Mouse (Mus musculus) forebrain, embryonic 16.5 days (tissue): ENCODE results near the gene Armc6. TPM values are rescaled to one million over a fixed set of nuclear protein-coding genes. Genes with fewer than 3 reads are reported as not detected.

Source experiments
- ATAC-seq: fragments of 200-750 bp; cut with Nextera tagmentation; 2 replicates; pipeline ENCODE4 v1.8.0; 2017; ENCODE audit warnings: mild to moderate bottlenecking, moderate library complexity
- H3K27ac ChIP-seq: fragments of 300-500 bp; sonication (generic); 2 replicates; pipeline ENCODE4 v1.5.1; 2014; ENCODE audit warnings: low read length, control low read depth
- H3K27me3 ChIP-seq: fragments of 300-500 bp; sonication (generic); replicated peaks from 2 replicates; pipeline ENCODE4 v1.6.1; 2014; ENCODE audit warnings: low read length; ENCODE audit not compliant: control insufficient read depth, insufficient read depth
- H3K36me3 ChIP-seq: fragments of 300-500 bp; sonication (generic); 2 replicates; pipeline ENCODE4 v1.6.1; 2014; ENCODE audit not compliant: control insufficient read depth, insufficient read depth
- H3K4me1 ChIP-seq: fragments of 300-500 bp; sonication (generic); replicated peaks from 2 replicates; pipeline ENCODE4 v1.6.1; 2014; ENCODE audit warnings: low read length; ENCODE audit not compliant: control insufficient read depth, insufficient read depth
- H3K4me2 ChIP-seq: fragments of 300-500 bp; sonication (generic); 2 replicates; pipeline ENCODE4 v1.6.1; 2014; ENCODE audit warnings: mild to moderate bottlenecking, low read length, control low read depth
- H3K4me3 ChIP-seq: fragments of 300-500 bp; sonication (generic); replicated peaks from 2 replicates; pipeline ENCODE4 v1.5.1; 2014; ENCODE audit warnings: mild to moderate bottlenecking, low read length, control low read depth
- H3K9ac ChIP-seq: fragments of 300-500 bp; sonication (generic); replicated peaks from 2 replicates; pipeline ENCODE4 v1.6.1; 2014; ENCODE audit warnings: low read depth, low read length, control low read depth
- H3K9me3 ChIP-seq: fragments of 300-500 bp; sonication (generic); 2 replicates; pipeline ENCODE4 v1.6.1; 2016; ENCODE audit warnings: low read length; ENCODE audit not compliant: control insufficient read depth
- WGBS: fragments of 180-500 bp; shearing (Covaris S2); extraction: QIAGEN DNeasy Blood & Tissue Kit; methylation state at CpG from one replicate; pipeline ENCODE4 v1.1.7; 2014; 5-methylcytosine and 5-hydroxymethylcytosine counted together
- polyA plus RNA-seq: library from polyadenylated mRNA; unstranded; fragments of >200 nt; fragmentation: Nextera tagmentation; extraction: Ambion mirVana; gene quantifications from 2 replicates; pipeline ENCODE4 v1.2.1, GENCODE M21; 2015

The Armc6 gene
- polyA plus RNA-seq, 1 experiment from 2014 or later, result 109 TPM

DNA sequence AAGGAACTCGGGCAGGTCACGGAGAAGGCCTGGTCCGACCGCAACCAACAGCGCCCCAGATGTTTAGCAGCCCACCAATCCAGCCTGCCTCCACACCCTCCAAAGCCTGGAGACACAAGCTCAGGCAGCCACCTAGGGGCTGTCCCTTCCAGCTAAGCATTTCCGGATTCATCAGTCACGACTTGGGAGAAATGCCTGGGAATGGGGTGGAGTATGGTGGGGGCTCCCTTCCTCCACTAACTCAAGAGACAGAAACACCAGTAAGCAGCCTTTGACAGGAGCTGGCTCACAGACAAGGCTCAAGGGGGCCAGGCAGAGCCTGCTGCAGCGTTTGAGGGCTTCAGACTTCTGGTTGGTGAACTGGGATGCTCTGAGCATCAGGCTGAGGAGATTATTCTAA lies 23.7 kb downstream of the Armc6 start:
- Histone ChIP-seq H3K36me3 (no peaks in the 10 kb centered on the region), H3K4me3 (no peak overlapping the region)

GRCm38 (mm10) chr8:70208130-70208529 lies 26.1 kb downstream of the Armc6 start:
- Histone ChIP-seq H3K27ac (no peak overlapping the region), H3K36me3 (no peaks in the 10 kb centered on the region), H3K9me3 (no peaks in the 10 kb centered on the region), H3K4me3 (no peak overlapping the region), H3K4me1 (peaks cover 13% of the 10 kb centered on the region), H3K9ac (no peak overlapping the region), H3K4me2 (no peak overlapping the region), H3K27me3 (no peaks in the 10 kb centered on the region)
- ATAC-seq, result no peak
- WGBS, result 36% methylated on average over 1 of the region's 1 CpGs

More for the DNA sequence above, 23.7 kb downstream of the Armc6 start:
- Histone ChIP-seq H3K27ac (no peak overlapping the region), H3K9ac (no peak overlapping the region), H3K4me1 (peaks cover 15% of the 10 kb centered on the region), H3K9me3 (no peaks in the 10 kb centered on the region), H3K4me2 (no peak overlapping the region), H3K27me3 (no peaks in the 10 kb centered on the region)
- 28% methylated on average over 8 of the region's 8 CpGs for WGBS
- no peak for ATAC-seq

GRCm38 (mm10) chr8:70204757-70205156 lies 29.5 kb downstream of the Armc6 start:
- Histone ChIP-seq H3K27ac (no peak overlapping the region), H3K4me2 (no peak overlapping the region)

DNA sequence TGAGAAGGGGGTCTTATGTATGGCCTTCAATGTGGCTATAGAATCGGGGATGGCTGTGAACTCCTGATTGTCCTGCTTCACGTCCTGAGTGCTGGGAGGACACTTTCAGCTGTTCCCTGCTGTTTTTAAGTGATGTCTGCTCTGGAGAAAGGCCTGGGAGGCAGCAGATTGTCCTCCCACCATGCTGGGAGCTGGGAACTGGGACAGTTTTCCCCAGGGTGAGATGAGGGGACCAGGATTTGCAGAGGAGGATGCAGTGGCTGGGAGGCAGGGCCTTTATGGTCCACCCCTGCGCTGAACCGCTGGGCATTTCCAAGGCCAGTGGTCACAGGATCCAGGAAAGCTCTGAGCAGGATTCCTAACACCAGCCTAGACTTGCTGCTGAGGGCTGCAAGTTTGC lies 31.2 kb downstream of the Armc6 start:
- H3K4me1 ChIP-seq, result peaks cover 9% of the 10 kb centered on the region; the same call in 1 of the 2 replicates
- no peak overlapping the region for H3K9ac ChIP-seq
- H3K4me2 ChIP-seq, result no peak overlapping the region
- ATAC-seq, result no peak
- H3K27me3 ChIP-seq, result no peaks in the 10 kb centered on the region
- no peak overlapping the region for H3K27ac ChIP-seq
- no peak overlapping the region for H3K4me3 ChIP-seq
- no peaks in the 10 kb centered on the region for H3K9me3 ChIP-seq
- 72% methylated on average over 4 of the region's 4 CpGs for WGBS
- H3K36me3 ChIP-seq, result no peaks in the 10 kb centered on the region

More at GRCm38 (mm10) chr8:70204757-70205156, 29.5 kb downstream of the Armc6 start:
- WGBS, result 85% methylated on average over 1 of the region's 1 CpGs
- H3K4me1 ChIP-seq, result peaks cover 9% of the 10 kb centered on the region; the same call in 1 of the 2 replicates
- ATAC-seq, result no peak
- H3K36me3 ChIP-seq, result no peaks in the 10 kb centered on the region
- H3K9me3 ChIP-seq, result no peaks in the 10 kb centered on the region
- H3K4me3 ChIP-seq, result no peak overlapping the region
- no peak overlapping the region for H3K9ac ChIP-seq
- H3K27me3 ChIP-seq, result no peaks in the 10 kb centered on the region

- Histone ChIP-seq H3K27me3 (no peaks in the 10 kb centered on the region), H3K4me1 (peaks cover 9% of the 10 kb centered on the region; the same call in 1 of the 2 replicates), H3K9ac (no peak overlapping the region), H3K4me2 (no peak overlapping the region), H3K27ac (no peak overlapping the region), H3K36me3 (no peaks in the 10 kb centered on the region), H3K4me3 (no peak overlapping the region), H3K9me3 (no peaks in the 10 kb centered on the region)
- ATAC-seq, result no peak
- WGBS, result 94% methylated on average over 3 of the region's 3 CpGs
Measured at GRCm38 (mm10) chr8:70201417-70201816, 32.8 kb downstream of the Armc6 start.

DNA sequence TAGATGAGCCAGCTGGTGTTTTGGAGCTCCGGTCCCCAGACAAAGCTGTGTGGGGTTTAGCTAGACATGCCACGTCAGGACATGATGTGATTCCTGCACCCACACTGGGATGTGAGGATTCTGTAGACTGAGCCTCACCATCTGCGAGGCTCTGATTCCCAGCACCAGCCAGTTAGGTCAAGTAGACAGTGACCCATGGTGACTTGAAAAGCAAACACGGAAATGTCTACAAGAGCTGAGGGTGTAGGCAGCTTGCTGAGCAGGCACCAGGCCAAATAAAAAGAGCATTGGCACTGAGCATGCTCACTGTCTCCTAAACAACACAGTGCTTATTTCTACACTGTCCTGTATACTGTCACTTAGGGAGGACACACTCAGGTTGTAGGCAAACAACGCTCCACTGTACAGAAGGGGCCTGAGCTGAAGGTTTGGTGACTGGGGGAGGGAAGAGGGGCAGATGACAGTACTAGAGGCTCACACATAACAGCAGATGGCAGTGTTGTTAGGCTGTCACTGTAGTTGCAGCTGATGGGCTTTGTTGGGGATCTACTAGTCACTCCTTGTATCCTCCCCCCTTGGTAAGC lies 34.1 kb downstream of the Armc6 start:
- 60% methylated on average over 5 of the region's 5 CpGs for WGBS
- Histone ChIP-seq H3K27me3 (no peaks in the 10 kb centered on the region), H3K9ac (no peak overlapping the region), H3K36me3 (no peaks in the 10 kb centered on the region), H3K4me3 (no peak overlapping the region), H3K4me2 (no peak overlapping the region), H3K27ac (peak overlapping the region; percentile 1; the same call in 1 of the 2 replicates), H3K9me3 (no peaks in the 10 kb centered on the region), H3K4me1 (peaks cover 9% of the 10 kb centered on the region; the same call in 1 of the 2 replicates)
- peak; percentile 65 for ATAC-seq

DNA sequence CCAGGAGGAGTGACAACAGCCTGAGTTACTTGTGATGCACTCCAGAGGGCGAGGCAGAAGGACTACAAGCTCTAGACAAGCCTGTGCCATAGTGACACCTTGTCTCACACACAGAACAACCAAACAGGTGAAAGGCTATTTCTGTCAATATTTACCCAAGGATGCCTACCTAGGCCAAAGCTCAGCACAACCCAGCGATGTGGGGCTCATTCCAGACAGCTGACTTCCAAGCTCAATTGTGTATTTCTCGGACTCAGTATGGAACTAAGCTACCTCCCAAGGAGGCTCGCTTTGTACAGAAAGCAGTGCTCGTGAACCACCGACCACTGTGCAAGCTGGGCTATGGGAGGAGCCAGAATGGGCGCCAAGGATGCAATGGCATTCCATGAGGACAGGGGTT lies 36.7 kb downstream of the Armc6 start:
- WGBS, result 32% methylated on average over 7 of the region's 7 CpGs
- Histone ChIP-seq H3K27ac (no peak overlapping the region), H3K36me3 (no peaks in the 10 kb centered on the region), H3K4me3 (no peak overlapping the region), H3K9ac (no peak overlapping the region), H3K4me2 (no peak overlapping the region), H3K27me3 (no peaks in the 10 kb centered on the region), H3K9me3 (no peaks in the 10 kb centered on the region), H3K4me1 (peaks cover 9% of the 10 kb centered on the region; the same call in 1 of the 2 replicates)
- no peak for ATAC-seq

DNA sequence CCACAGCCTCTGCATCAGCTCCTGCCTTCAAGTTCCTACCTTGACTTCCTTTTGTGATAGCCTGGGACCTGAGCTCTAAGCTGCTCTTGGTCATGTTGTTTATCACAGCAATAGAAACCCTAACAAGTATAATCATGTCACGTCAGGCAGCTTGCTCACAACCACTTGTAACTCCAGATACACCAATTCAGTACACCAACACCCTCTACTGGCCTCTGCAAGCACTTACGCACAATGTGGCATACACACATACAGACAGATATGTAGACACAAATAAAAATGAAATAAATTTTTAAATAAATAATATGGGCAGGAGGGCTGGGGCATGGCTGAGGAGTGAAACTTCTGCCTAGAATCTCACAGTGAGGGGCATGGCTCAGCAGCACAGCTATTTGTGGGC lies 38.5 kb downstream of the Armc6 start:
- no peaks in the 10 kb centered on the region for H3K27me3 ChIP-seq
- ATAC-seq, result no peak
- H3K4me3 ChIP-seq, result no peak overlapping the region
- no peak overlapping the region for H3K27ac ChIP-seq
- no peak overlapping the region for H3K9ac ChIP-seq
- no peaks in the 10 kb centered on the region for H3K36me3 ChIP-seq
- H3K4me1 ChIP-seq, result peaks cover 9% of the 10 kb centered on the region; the same call in 1 of the 2 replicates
- no peak overlapping the region for H3K4me2 ChIP-seq
- 80% methylated on average over 2 of the region's 2 CpGs for WGBS
- H3K9me3 ChIP-seq, result no peaks in the 10 kb centered on the region

- Histone ChIP-seq H3K27me3 (no peaks in the 10 kb centered on the region), H3K4me3 (no peak overlapping the region), H3K4me2 (no peak overlapping the region), H3K9me3 (no peaks in the 10 kb centered on the region), H3K36me3 (no peaks in the 10 kb centered on the region), H3K9ac (no peak overlapping the region), H3K4me1 (no peaks in the 10 kb centered on the region), H3K27ac (no peak overlapping the region)
- WGBS, result 85% methylated on average over 3 of the region's 3 CpGs
- no peak for ATAC-seq
Measured at GRCm38 (mm10) chr8:70194191-70194590, 40.1 kb downstream of the Armc6 start.

DNA sequence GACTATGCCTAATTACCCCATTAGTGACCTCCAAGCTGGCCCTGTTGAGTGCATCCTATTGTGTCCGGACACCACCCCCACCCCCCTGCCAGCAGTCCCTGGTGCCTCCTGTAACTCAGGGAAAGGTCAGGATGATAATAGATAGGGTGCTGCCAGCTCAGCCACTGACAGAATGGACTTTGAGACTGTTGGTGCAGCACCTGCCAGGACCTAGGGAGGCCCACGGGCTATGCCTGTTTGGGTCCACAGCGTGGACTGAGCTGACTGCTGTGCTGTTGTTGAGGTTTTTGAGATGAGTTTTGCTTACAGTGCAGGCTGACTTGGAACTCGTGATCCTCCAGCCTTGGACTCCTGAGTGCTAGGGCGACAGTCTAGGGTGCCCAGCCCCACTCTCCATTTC lies 41.0 kb downstream of the Armc6 start:
- no peaks in the 10 kb centered on the region for H3K9me3 ChIP-seq
- no peak for ATAC-seq
- H3K9ac ChIP-seq, result no peak overlapping the region
- no peaks in the 10 kb centered on the region for H3K27me3 ChIP-seq
- H3K36me3 ChIP-seq, result no peaks in the 10 kb centered on the region
- no peaks in the 10 kb centered on the region for H3K4me1 ChIP-seq
- H3K4me2 ChIP-seq, result no peak overlapping the region
- no peak overlapping the region for H3K27ac ChIP-seq
- H3K4me3 ChIP-seq, result no peak overlapping the region
- WGBS, result 76% methylated on average over 5 of the region's 5 CpGs
